Mouse (Mus musculus): ENCODE results near the gene Nanos2. TPM values are rescaled to one million over a fixed set of nuclear protein-coding genes. Genes with fewer than 3 reads are reported as not detected.
A peak's percentile ranks its signal among the peaks of the same experiment; 100 is the strongest.

Gene Nanos2
- total RNA-seq, 2 experiments from 2014 or later, result not detected

GRCm38 (mm10) chr7:19012025-19012621, 24.9 kb downstream of the Nanos2 start:
- no peak for DNase-seq (ENCODE audit: low spot score)

GRCm38 (mm10) chr7:19012882-19013281, 25.7 kb downstream of the Nanos2 start:
- DNase-seq (ENCODE audit: low spot score), result no peak
- intact Hi-C loops (cut with DNase I), result no loop called here

More at GRCm38 (mm10) chr7:19012025-19012621, 24.9 kb downstream of the Nanos2 start:
- intact Hi-C loops (cut with DNase I), result no loop called here

GRCm38 (mm10) chr7:19014452-19014851, 27.3 kb downstream of the Nanos2 start:
- DNase-seq (ENCODE audit: low spot score), result no peak
- intact Hi-C loops (cut with DNase I), result no loop called here

GRCm38 (mm10) chr7:19016042-19016441, 28.8 kb downstream of the Nanos2 start:
- intact Hi-C loops (cut with DNase I), result no loop called here
- no peak for DNase-seq (ENCODE audit: low spot score)

GRCm38 (mm10) chr7:19017909-19018308, 30.7 kb downstream of the Nanos2 start:
- no peak for DNase-seq (ENCODE audit: low spot score)
- intact Hi-C loops (cut with DNase I), result no loop called here

- DNase-seq (ENCODE audit: low spot score), result no peak
- intact Hi-C loops (cut with DNase I), result loop anchor here (2.0 kb wide), 1 partner anchor 100 kb away; no protein-coding TSS in a partner anchor
These were observed 33.8 kb downstream of the Nanos2 start for GRCm38 (mm10) chr7:19021048-19021447.

GRCm38 (mm10) chr7:19022189-19022958, 35.2 kb downstream of the Nanos2 start:
- intact Hi-C loops (cut with DNase I), result loop anchor here (2.0 kb wide), 1 partner anchor 14 kb away; no protein-coding TSS in a partner anchor
- DNase-seq (ENCODE audit: low spot score), result no peak

- no peak for DNase-seq (ENCODE audit: low spot score)
- intact Hi-C loops (cut with DNase I), result loop anchor here (2.0 kb wide), 1 partner anchor 15 kb away; no protein-coding TSS in a partner anchor
These were observed 36.2 kb downstream of the Nanos2 start, which contains the start of gene Foxa3 for GRCm38 (mm10) chr7:19023357-19023814. Gene Foxa3 (minus strand): TSS chr7:19023538.

- intact Hi-C loops (cut with DNase I), result no loop called here
- DNase-seq (ENCODE audit: low spot score), result peak; percentile 93
These were observed 36.9 kb downstream of the Nanos2 start, which contains the start of gene Sympk for GRCm38 (mm10) chr7:19024096-19024506. Gene Sympk (plus strand): TSS chr7:19024377.

GRCm38 (mm10) chr7:19024581-19025255, 37.5 kb downstream of the Nanos2 start:
- DNase-seq (ENCODE audit: low spot score), result no peak
- intact Hi-C loops (cut with DNase I), result no loop called here

GRCm38 (mm10) chr7:19028067-19028466, 40.9 kb downstream of the Nanos2 start:
- intact Hi-C loops (cut with DNase I), result no loop called here

GRCm38 (mm10) chr7:19029084-19029653, 42.0 kb downstream of the Nanos2 start:
- intact Hi-C loops (cut with DNase I), result no loop called here

More at GRCm38 (mm10) chr7:19028067-19028466, 40.9 kb downstream of the Nanos2 start:
- DNase-seq (ENCODE audit: low spot score), result no peak

GRCm38 (mm10) chr7:19031641-19032040, 44.4 kb downstream of the Nanos2 start:
- DNase-seq (ENCODE audit: low spot score), result no peak
- intact Hi-C loops (cut with DNase I), result no loop called here

More at GRCm38 (mm10) chr7:19029084-19029653, 42.0 kb downstream of the Nanos2 start:
- no peak for DNase-seq (ENCODE audit: low spot score)

Other genes starting within 250 kb of the Nanos2 start
- gene Psg19, start 188.9 kb upstream of the Nanos2 start, total RNA-seq (2021), result not detected
- not detected for gene Psg17, start 165.8 kb upstream of the Nanos2 start, total RNA-seq (2021)
- 1 to 10 TPM; 6.5 to 6.7 TPM for gene Mill2, start 147.4 kb upstream of the Nanos2 start, total RNA-seq (2021)
- 1 to 10 TPM; 1.2 to 1.7 TPM for gene Pglyrp1, start 116.1 kb upstream of the Nanos2 start, total RNA-seq (2021)
- gene Ccdc61, start 77.0 kb upstream of the Nanos2 start, total RNA-seq (2021), result 1 to 10 TPM; 7.7 to 8.3 TPM
- gene Nova2, start 61.5 kb upstream of the Nanos2 start, total RNA-seq (2021), result 1 to 10 TPM; 5.5 to 6.6 TPM
- 1 to 10 TPM; 3.2 to 4.0 TPM for gene Mypop, start 3.8 kb downstream of the Nanos2 start, total RNA-seq (2021)
- gene Irf2bp1, start 16.6 kb downstream of the Nanos2 start, total RNA-seq (2021), result 10 to 100 TPM; 20.2 to 23.6 TPM
- gene Foxa3, start 36.1 kb downstream of the Nanos2 start, total RNA-seq (2021), result not detected
- 10 to 100 TPM; 76.3 to 80.1 TPM for gene Sympk, start 37.0 kb downstream of the Nanos2 start, total RNA-seq (2021)
- gene Rsph6a, start 67.3 kb downstream of the Nanos2 start, total RNA-seq (2021), result not detected
- gene Dmwd, start 88.8 kb downstream of the Nanos2 start, total RNA-seq (2021), result 10 to 100 TPM; 43.9 to 45.4 TPM
- gene Dmpk, start 96.4 kb downstream of the Nanos2 start, total RNA-seq (2021), result 100 to 1,000 TPM; 555 to 584 TPM
- 1 to 10 TPM; 8.6 to 9.8 TPM for gene Six5, start 107.2 kb downstream of the Nanos2 start, total RNA-seq (2021)
- gene Gm4969, start 131.0 kb downstream of the Nanos2 start, total RNA-seq (2021), result not detected
- gene Fbxo46, start 132.5 kb downstream of the Nanos2 start, total RNA-seq (2021), result 1 to 10 TPM; 5.4 to 5.5 TPM
- gene Qpctl, start 161.9 kb downstream of the Nanos2 start, total RNA-seq (2021), result 1 to 10 TPM; 4.6 to 5.1 TPM
- 10 to 100 TPM; 67.8 to 71.0 TPM for gene Snrpd2, start 162.3 kb downstream of the Nanos2 start, total RNA-seq (2021)
- gene Gipr, start 178.7 kb downstream of the Nanos2 start, total RNA-seq (2021), result under 1 TPM; 0.21 to 0.22 TPM
- 10 to 100 TPM; 37.1 to 37.8 TPM for gene Eml2, start 189.0 kb downstream of the Nanos2 start, total RNA-seq (2021)
- 1 to 10 TPM; 8.6 to 9.4 TPM for gene Gpr4, start 225.1 kb downstream of the Nanos2 start, total RNA-seq (2021)
- 10 to 100 TPM; 57.6 to 59.3 TPM for gene Opa3, start 240.9 kb downstream of the Nanos2 start, total RNA-seq (2021)

Data from heart, postnatal 25 days (tissue).